Mouse (Mus musculus): ENCODE measurements around the gene Vps72. TPM values are rescaled to one million over a fixed set of nuclear protein-coding genes. Genes with fewer than 3 reads are reported as not detected.
"Not testable (repeated sequence)": the region's sequence is repeated elsewhere in the genome, so short reads cannot be mapped to it uniquely, and the experiment has no call there.

Gene Vps72
- polyA plus RNA-seq, 1 experiment from 2014 or later, result 288 TPM

DNA sequence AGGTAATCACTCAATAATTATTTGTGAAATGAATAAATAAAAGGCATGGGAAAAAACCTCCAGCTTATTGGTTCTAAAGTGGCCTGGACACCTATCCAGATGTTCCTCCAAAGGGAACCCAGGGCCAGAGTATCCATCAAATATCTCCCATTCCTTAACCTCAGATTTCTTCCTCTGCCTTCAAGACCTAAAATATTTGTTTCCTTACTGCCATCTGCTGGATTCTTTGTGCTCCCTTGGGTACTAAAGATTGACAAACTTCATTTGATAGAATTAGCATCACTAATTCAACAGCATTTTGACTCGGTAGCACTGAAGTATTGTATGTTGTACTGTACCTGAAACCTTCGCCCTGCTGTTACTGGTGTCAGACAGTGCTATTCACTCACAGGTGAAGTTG lies 2.9 kb upstream of the Vps72 start:
- H3K4me3 ChIP-seq, result no peak overlapping the region
- peaks cover 9% of the 10 kb centered on the region for H3K36me3 ChIP-seq (replicated peaks)
- H3K9me3 ChIP-seq, result no peaks in the 10 kb centered on the region
- H3K4me1 ChIP-seq, result peaks cover 24% of the 10 kb centered on the region
- WGBS, result 69% methylated on average over 2 of the region's 2 CpGs
- H3K27ac ChIP-seq (replicated peaks), result no peak overlapping the region
- H3K27me3 ChIP-seq (replicated peaks; ENCODE audit: low read depth, poor library complexity, severe bottlenecking), result no peaks in the 10 kb centered on the region
- DNase-seq (ENCODE audit: low spot score), result no peak

DNA sequence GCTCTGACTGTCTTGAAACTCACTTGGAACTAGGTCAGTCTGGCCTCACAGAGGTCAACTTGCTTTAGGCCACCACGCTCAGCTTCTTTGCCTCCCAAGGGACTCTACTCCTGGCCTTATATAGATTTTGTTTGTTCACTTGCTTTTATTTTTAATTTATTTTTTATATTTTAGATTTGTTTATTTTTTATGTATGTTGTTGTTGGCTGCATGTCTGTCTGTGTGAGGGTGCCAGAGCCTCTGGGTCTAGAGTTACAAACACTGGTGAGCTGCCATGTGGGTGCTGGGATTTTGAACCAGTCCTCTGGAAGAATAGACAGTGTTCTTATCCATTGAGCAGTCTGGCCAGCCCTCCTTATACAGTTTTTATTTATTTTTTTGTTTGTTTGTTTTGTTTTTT lies 1.9 kb downstream of the Vps72 start:
- H3K4me1 ChIP-seq, result peaks cover 12% of the 10 kb centered on the region
- peaks cover 40% of the 10 kb centered on the region for H3K36me3 ChIP-seq (replicated peaks)
- H3K4me3 ChIP-seq, result peak overlapping the region; percentile 89
- H3K27me3 ChIP-seq (replicated peaks; ENCODE audit: low read depth, poor library complexity, severe bottlenecking), result no peaks in the 10 kb centered on the region
- no peak overlapping the region for H3K27ac ChIP-seq (replicated peaks)
- no peaks in the 10 kb centered on the region for H3K9me3 ChIP-seq
- no peak for DNase-seq (ENCODE audit: low spot score)
- whole genome bisulfite sequencing, result 86% methylated on average over 1 of the region's 1 CpGs

DNA sequence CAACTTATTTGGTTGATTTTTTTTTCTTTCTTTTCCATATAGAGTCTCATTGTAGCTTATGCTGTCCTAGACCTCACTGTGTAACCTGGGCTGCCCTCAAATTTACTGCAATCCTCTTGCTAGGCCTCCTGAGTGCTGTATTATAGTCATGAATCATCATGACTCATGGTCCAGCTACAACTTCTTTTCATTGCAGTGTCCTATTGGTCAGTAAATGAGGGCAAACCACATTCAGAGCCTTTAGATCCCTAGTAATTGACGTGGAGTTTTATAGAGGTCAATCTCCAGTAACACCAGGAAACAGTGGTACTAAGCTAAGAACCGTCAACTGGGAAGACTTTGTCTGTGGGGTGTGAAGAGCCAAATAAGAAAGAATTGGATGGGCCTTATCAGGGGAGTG lies 6.9 kb downstream of the Vps72 start:
- no peak overlapping the region for H3K4me3 ChIP-seq
- H3K27me3 ChIP-seq (replicated peaks; ENCODE audit: low read depth, poor library complexity, severe bottlenecking), result no peaks in the 10 kb centered on the region
- H3K27ac ChIP-seq (replicated peaks), result no peak overlapping the region
- H3K36me3 ChIP-seq (replicated peaks), result peaks cover 90% of the 10 kb centered on the region
- DNase-seq (ENCODE audit: low spot score), result no peak
- no peaks in the 10 kb centered on the region; the same call in 1 of the 2 replicates for H3K4me1 ChIP-seq
- H3K9me3 ChIP-seq, result no peaks in the 10 kb centered on the region
- 93% methylated on average over 2 of the region's 2 CpGs for WGBS

DNA sequence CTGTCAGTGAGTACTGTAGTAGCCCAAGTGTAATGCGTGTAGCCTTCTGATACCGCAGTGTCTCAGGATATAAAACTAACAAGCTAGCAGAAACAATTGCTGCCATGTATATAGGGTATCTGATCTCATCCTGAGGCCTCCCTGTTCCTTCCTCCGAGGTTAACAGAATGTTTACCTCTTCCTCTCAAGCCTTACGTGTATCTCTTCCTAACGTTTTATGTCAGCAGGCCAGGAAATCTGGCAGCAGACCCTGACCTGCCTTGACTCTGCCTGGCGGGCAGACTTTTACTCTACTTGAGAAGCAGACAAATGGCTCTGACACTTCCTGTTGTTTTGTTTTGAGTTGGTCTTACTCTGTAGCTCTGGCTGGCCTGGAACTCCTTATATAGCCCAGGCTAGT lies 10.8 kb downstream of the Vps72 start:
- Histone ChIP-seq H3K36me3 (replicated peaks) (peaks cover 75% of the 10 kb centered on the region), H3K4me3 (no peak overlapping the region), H3K9me3 (no peaks in the 10 kb centered on the region), H3K4me1 (no peaks in the 10 kb centered on the region), H3K27me3 (replicated peaks; ENCODE audit: low read depth, poor library complexity, severe bottlenecking) (no peaks in the 10 kb centered on the region), H3K27ac (replicated peaks) (no peak overlapping the region)
- DNase-seq (ENCODE audit: low spot score), result no peak
- 86% methylated on average over 6 of the region's 6 CpGs for WGBS

GRCm38 (mm10) chr3:95124246-95124645 lies 13.4 kb downstream of the Vps72 start, which contains the start of gene Tmod4:
Tmod4 (plus strand) TSS chr3:95124476.
- no peaks in the 10 kb centered on the region for H3K9me3 ChIP-seq

DNA sequence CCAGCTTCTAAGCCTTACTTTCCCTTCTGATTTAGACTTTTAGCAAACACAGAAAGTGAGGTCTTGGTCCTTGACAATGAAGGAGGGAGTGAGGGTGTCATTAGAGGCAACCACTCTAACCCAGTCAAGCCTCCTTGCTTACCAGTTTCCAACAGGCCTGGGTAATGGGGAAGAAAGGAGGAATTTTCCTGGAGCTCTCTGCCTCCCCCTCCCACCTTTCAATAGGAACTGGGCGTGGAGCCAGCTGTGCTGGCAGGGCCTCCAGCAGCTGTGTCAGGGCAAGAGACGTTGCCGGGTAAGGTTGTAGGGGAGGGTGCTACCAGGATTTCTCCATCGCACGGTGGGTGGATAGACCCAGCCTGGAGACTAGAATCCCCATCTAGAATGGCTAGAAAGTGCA lies 14.2 kb downstream of the Vps72 start:
- Histone ChIP-seq H3K9me3 (no peaks in the 10 kb centered on the region), H3K27ac (replicated peaks) (no peak overlapping the region), H3K36me3 (replicated peaks) (peaks cover 65% of the 10 kb centered on the region), H3K4me1 (no peaks in the 10 kb centered on the region), H3K4me3 (no peak overlapping the region), H3K27me3 (replicated peaks; ENCODE audit: low read depth, poor library complexity, severe bottlenecking) (no peaks in the 10 kb centered on the region)
- DNase-seq (ENCODE audit: low spot score), result no peak
- 64% methylated on average over 5 of the region's 5 CpGs for WGBS

More at GRCm38 (mm10) chr3:95124246-95124645, 13.4 kb downstream of the Vps72 start, which contains the start of gene Tmod4:
- DNase-seq (ENCODE audit: low spot score), result no peak
- H3K36me3 ChIP-seq (replicated peaks), result peaks cover 65% of the 10 kb centered on the region
- H3K27ac ChIP-seq (replicated peaks), result no peak within 1 kb of the TSS
- no peak within 1 kb of the TSS for H3K4me3 ChIP-seq
- H3K27me3 ChIP-seq (replicated peaks; ENCODE audit: low read depth, poor library complexity, severe bottlenecking), result no peaks in the 10 kb centered on the region
- WGBS, result 67% methylated on average over 6 of the region's 6 CpGs
- no peaks in the 10 kb centered on the region for H3K4me1 ChIP-seq

- Histone ChIP-seq H3K9me3 (no peaks in the 10 kb centered on the region), H3K4me3 (no peak overlapping the region), H3K36me3 (replicated peaks) (peaks cover 48% of the 10 kb centered on the region), H3K27me3 (replicated peaks; ENCODE audit: low read depth, poor library complexity, severe bottlenecking) (no peaks in the 10 kb centered on the region), H3K27ac (replicated peaks) (no peak overlapping the region), H3K4me1 (peaks cover 9% of the 10 kb centered on the region)
- 67% methylated on average over 6 of the region's 6 CpGs for WGBS
- no peak for DNase-seq (ENCODE audit: low spot score)
These were observed 18.4 kb downstream of the Vps72 start for GRCm38 (mm10) chr3:95129226-95129651.

- no peak for DNase-seq (ENCODE audit: low spot score)
- H3K4me3 ChIP-seq, result no peak overlapping the region
- H3K4me1 ChIP-seq, result peaks cover 12% of the 10 kb centered on the region
- H3K36me3 ChIP-seq (replicated peaks), result peaks cover 48% of the 10 kb centered on the region
- H3K27ac ChIP-seq (replicated peaks), result no peak overlapping the region
- WGBS, result 90% methylated on average over 5 of the region's 5 CpGs
- no peaks in the 10 kb centered on the region for H3K9me3 ChIP-seq
- no peaks in the 10 kb centered on the region for H3K27me3 ChIP-seq (replicated peaks; ENCODE audit: low read depth, poor library complexity, severe bottlenecking)
These were observed 19.3 kb downstream of the Vps72 start for GRCm38 (mm10) chr3:95130081-95130480.

- not testable (repeated sequence) for DNase-seq (ENCODE audit: low spot score); H3K9me3 ChIP-seq; H3K27ac ChIP-seq (replicated peaks); H3K27me3 ChIP-seq (replicated peaks; ENCODE audit: low read depth, poor library complexity, severe bottlenecking)
- WGBS, result 86% methylated on average over 2 of the region's 2 CpGs
- Histone ChIP-seq H3K4me1 (peaks cover 23% of the 10 kb centered on the region), H3K36me3 (replicated peaks) (peaks cover 48% of the 10 kb centered on the region), H3K4me3 (peak overlapping the region; percentile 78)
These were observed 21.6 kb downstream of the Vps72 start for GRCm38 (mm10) chr3:95132389-95132788.

DNA sequence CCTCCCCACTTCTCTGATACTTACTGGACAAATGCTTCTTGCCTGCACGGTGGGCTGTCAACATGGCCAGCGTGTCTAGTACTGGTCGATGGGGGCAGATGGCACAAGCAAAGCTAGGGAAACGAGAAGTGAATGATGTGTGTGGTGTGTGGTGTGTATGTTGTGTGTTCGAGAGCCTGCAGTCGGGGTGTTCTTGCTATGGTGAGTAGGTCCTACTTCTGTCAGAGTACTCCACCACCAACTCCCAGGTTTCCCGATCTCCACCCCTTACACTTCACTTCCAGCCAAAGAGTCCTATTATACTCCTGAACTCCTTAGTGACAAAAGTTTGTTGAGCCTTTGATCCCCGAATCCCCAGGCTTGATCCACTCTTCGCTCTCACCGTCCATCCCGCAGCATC lies 22.4 kb downstream of the Vps72 start:
- peak overlapping the region; percentile 88 for H3K27ac ChIP-seq (replicated peaks)

GRCm38 (mm10) chr3:95133680-95134101 lies 22.9 kb downstream of the Vps72 start, which contains the start of the genes Scnm1 and Lysmd1:
Scnm1 (minus strand) TSS chr3:95134011.
Lysmd1 (plus strand) TSS chr3:95134088.
- peak; percentile 92 for DNase-seq (ENCODE audit: low spot score)
- peak within 1 kb of the TSS; percentile 88 for H3K27ac ChIP-seq (replicated peaks)
- H3K4me3 ChIP-seq, result peak within 1 kb of the TSS; percentile 78
- H3K9me3 ChIP-seq, result no peaks in the 10 kb centered on the region
- no peaks in the 10 kb centered on the region for H3K27me3 ChIP-seq (replicated peaks; ENCODE audit: low read depth, poor library complexity, severe bottlenecking)
- WGBS, result 0% methylated on average over 20 of the region's 20 CpGs
- H3K4me1 ChIP-seq, result peaks cover 27% of the 10 kb centered on the region
- H3K36me3 ChIP-seq (replicated peaks), result peaks cover 42% of the 10 kb centered on the region

More for the DNA sequence above, 22.4 kb downstream of the Vps72 start:
- DNase-seq (ENCODE audit: low spot score), result no peak
- H3K4me1 ChIP-seq, result peaks cover 27% of the 10 kb centered on the region
- peaks cover 46% of the 10 kb centered on the region for H3K36me3 ChIP-seq (replicated peaks)
- no peaks in the 10 kb centered on the region for H3K9me3 ChIP-seq
- 56% methylated on average over 11 of the region's 11 CpGs for WGBS
- peak overlapping the region; percentile 78 for H3K4me3 ChIP-seq
- H3K27me3 ChIP-seq (replicated peaks; ENCODE audit: low read depth, poor library complexity, severe bottlenecking), result no peaks in the 10 kb centered on the region

- peaks cover 27% of the 10 kb centered on the region for H3K4me1 ChIP-seq
- not testable (repeated sequence) for H3K9me3 ChIP-seq; H3K27ac ChIP-seq (replicated peaks); DNase-seq (ENCODE audit: low spot score); H3K27me3 ChIP-seq (replicated peaks; ENCODE audit: low read depth, poor library complexity, severe bottlenecking)
- H3K4me3 ChIP-seq, result peak overlapping the region; percentile 78
- WGBS, result no CpG with 5 or more reads among the region's 12 CpGs
- peaks cover 37% of the 10 kb centered on the region for H3K36me3 ChIP-seq (replicated peaks)
These were observed 23.3 kb downstream of the Vps72 start for GRCm38 (mm10) chr3:95134133-95134532.

GRCm38 (mm10) chr3:95135023-95135422 lies 24.2 kb downstream of the Vps72 start:
- Histone ChIP-seq H3K36me3 (replicated peaks) (peaks cover 36% of the 10 kb centered on the region), H3K27ac (replicated peaks) (no peak overlapping the region), H3K4me3 (peak overlapping the region; percentile 50), H3K4me1 (peaks cover 27% of the 10 kb centered on the region), H3K9me3 (no peaks in the 10 kb centered on the region), H3K27me3 (replicated peaks; ENCODE audit: low read depth, poor library complexity, severe bottlenecking) (no peaks in the 10 kb centered on the region)
- no peak for DNase-seq (ENCODE audit: low spot score)
- WGBS, result 30% methylated on average over 6 of the region's 6 CpGs

Data from embryonic facial prominence, embryonic 10.5 days (tissue).